Mouse (Mus musculus): ENCODE results near the gene Pcsk4. TPM values are rescaled to one million over a fixed set of nuclear protein-coding genes. Genes with fewer than 3 reads are reported as not detected.
A peak's percentile ranks its signal among the peaks of the same experiment; 100 is the strongest.

Pcsk4 gene
- polyA plus RNA-seq (2015; fragmentation: Nextera tagmentation; extraction: Ambion mirVana) = 1.9 and 2.1 TPM in 2 replicates

DNA sequence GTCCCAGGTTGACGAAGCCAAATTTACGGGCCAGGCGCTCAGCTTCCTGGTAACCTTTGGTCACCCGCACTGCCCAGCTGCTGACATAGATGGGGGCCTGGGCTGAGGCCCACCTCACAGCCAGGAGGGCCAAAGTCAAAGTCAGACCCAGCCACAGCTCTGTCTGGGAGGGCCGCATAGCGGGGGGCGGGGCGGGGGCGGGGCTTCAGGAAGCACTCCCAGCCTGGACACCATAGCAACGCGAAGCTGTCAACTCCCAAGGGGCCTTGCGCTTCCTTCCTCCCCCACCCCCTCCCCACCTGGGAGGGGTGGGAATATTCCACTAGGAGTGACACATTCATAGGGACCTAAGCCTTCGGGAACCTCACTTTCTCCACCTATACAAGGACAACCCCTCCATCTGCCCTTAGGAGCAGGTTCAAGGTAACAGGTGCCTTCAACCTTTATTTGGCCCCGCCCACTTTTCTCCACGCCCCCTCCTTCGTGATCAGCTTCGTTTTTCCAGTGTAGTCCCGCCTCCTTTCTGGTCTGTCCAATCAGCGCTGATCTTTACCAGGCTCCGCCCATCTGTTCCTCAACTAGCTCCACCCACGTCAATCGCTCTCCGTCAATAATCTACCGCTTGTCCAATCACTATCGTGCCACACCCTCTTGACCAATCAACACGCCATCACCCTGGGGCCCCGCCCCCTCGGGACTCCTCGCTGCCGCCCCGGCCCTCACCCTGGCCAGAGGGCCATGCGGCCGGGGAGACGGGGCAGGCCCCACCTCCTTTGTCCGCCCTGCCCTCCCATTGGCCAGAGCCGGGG, at the start of gene Pcsk4, which contains the start of gene Reep6:
Pcsk4 (minus strand) TSS at position 226 of the 809 bp plus-strand sequence.
Reep6 (plus strand) TSS at position 681 of the 809 bp plus-strand sequence.
- Histone ChIP-seq H3K4me3 (replicated peaks) (peak within 1 kb of the TSS; percentile 45), H3K9ac (replicated peaks) (peak within 1 kb of the TSS; percentile 59), H3K9me3 (no peaks in the 10 kb centered on the region), H3K36me3 (no peaks in the 10 kb centered on the region), H3K4me1 (replicated peaks) (peaks cover 15% of the 10 kb centered on the region), H3K27ac (no peak within 1 kb of the TSS), H3K27me3 (peaks cover 23% of the 10 kb centered on the region; the same call in 1 of the 2 replicates), H3K4me2 (replicated peaks) (peak within 1 kb of the TSS; percentile 72)
- peak; percentile 95 for ATAC-seq
- 4% methylated on average over 36 of the region's 36 CpGs for WGBS

DNA sequence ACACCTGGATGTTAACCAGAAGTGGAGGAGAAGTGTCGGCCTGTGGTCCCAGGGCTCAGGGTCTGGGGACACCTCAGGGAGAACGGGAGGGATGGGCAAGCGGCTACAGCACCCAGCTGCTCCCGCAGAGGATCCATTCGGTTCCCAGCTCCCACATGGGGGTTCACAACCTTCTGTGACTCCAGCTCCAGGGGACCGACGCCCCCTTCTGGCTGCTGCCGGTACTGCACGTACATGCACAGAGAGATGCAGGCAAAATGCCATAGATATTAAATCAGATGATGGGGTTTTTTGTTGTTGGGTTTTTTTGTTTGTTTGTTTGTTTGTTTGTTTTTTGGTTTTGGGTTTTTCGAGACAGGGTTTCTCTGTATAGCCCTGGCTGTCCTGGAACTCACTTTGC, 48.4 kb upstream of the Pcsk4 start:
- H3K9me3 ChIP-seq = no peaks in the 10 kb centered on the region
- WGBS = 49% methylated on average over 10 of the region's 10 CpGs
- ATAC-seq = no peak

DNA sequence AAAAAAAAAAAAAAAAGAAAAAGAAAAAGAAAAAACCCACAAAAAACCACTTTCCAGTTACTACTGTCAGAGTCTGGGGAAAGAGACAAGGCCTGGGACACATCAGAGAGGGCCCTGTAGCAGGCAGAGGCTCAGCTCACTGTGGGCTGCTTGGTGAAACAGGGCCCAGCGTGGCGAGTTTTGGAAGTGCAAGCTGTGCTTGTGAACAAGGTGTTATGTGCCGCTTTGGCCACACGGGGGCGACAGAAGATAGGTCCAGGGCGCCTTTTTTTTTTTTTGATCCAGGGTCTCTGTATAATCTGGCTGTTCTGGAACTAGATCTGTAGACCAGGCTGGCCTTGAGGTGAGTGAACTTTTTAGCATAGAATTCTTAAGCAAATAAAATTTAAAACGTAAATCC, 46.9 kb upstream of the Pcsk4 start:
- ATAC-seq = 0 out of 2 replicates have a peak, but pooled peaks have one; percentile 45

More for the DNA sequence above, 48.4 kb upstream of the Pcsk4 start:
- no peak overlapping the region for H3K4me3 ChIP-seq (replicated peaks)
- peaks cover 19% of the 10 kb centered on the region for H3K4me1 ChIP-seq (replicated peaks)
- no peak overlapping the region for H3K27ac ChIP-seq
- no peaks in the 10 kb centered on the region for H3K27me3 ChIP-seq
- H3K9ac ChIP-seq (replicated peaks) = no peak overlapping the region
- H3K36me3 ChIP-seq = peaks cover 34% of the 10 kb centered on the region
- no peak overlapping the region for H3K4me2 ChIP-seq (replicated peaks)

DNA sequence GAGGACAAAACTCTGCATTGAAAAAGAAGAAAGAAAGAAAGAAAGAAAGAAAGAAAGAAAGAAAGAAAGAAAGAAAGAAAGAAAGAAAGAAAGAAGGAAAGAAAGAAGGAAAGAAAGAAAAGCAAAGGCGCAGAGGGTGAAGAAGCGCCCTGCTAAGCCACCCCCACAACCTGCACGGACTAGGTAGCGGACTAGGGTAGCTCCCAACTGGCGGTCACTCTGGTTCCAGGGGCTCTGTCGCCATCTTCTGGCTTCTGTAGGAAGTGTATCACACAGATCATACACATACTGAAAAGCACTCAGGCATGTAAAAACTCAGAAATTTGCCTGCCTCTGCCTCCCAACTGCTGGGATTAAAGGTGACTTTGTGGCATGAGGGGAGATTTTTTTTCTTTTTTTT, 44.8 kb upstream of the Pcsk4 start:
- 17% methylated on average over 6 of the region's 6 CpGs for WGBS
- Histone ChIP-seq H3K36me3 (no peaks in the 10 kb centered on the region), H3K27ac (no peak overlapping the region)

More for the DNA sequence above, 46.9 kb upstream of the Pcsk4 start:
- Histone ChIP-seq H3K36me3 (peaks cover 18% of the 10 kb centered on the region), H3K27ac (no peak overlapping the region), H3K4me2 (replicated peaks) (no peak overlapping the region), H3K9me3 (no peaks in the 10 kb centered on the region), H3K4me1 (replicated peaks) (peaks cover 18% of the 10 kb centered on the region), H3K9ac (replicated peaks) (no peak overlapping the region), H3K27me3 (peaks cover 5% of the 10 kb centered on the region; the same call in 1 of the 2 replicates), H3K4me3 (replicated peaks) (no peak overlapping the region)
- 2% methylated on average over 7 of the region's 7 CpGs for WGBS

DNA sequence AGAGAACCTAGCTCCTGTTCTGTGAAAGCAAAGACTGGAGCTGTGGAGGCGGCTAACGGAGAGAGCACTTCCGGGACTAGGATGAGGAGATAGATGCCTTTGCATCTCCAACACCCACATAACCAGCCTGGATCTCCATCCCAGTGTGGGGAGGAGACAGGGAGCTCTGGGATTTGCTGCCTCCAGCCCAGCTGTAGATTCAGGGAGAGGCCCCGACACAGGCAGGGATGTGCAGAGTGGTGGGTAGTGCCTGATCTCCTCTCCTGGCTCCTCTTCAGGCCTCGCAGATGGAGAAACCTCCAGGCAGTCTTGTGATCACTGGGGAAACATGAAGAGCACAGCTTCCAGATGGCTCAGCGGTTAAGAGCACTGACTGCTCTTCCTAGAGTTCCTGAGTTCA, 43.4 kb upstream of the Pcsk4 start:
- H3K4me3 ChIP-seq (replicated peaks) = no peak overlapping the region
- H3K4me1 ChIP-seq (replicated peaks) = peaks cover 12% of the 10 kb centered on the region
- no peaks in the 10 kb centered on the region for H3K9me3 ChIP-seq
- no peak overlapping the region for H3K27ac ChIP-seq
- H3K4me2 ChIP-seq (replicated peaks) = no peak overlapping the region
- 86% methylated on average over 6 of the region's 6 CpGs for WGBS
- no peaks in the 10 kb centered on the region for H3K36me3 ChIP-seq
- ATAC-seq = no peak
- peaks cover 5% of the 10 kb centered on the region; the same call in 1 of the 2 replicates for H3K27me3 ChIP-seq
- H3K9ac ChIP-seq (replicated peaks) = no peak overlapping the region

More for the DNA sequence above, 44.8 kb upstream of the Pcsk4 start:
- Histone ChIP-seq H3K4me3 (replicated peaks) (no peak overlapping the region), H3K27me3 (peaks cover 5% of the 10 kb centered on the region; the same call in 1 of the 2 replicates), H3K4me1 (replicated peaks) (peaks cover 12% of the 10 kb centered on the region), H3K9ac (replicated peaks) (no peak overlapping the region), H3K9me3 (no peaks in the 10 kb centered on the region), H3K4me2 (replicated peaks) (no peak overlapping the region)
- no peak for ATAC-seq

DNA sequence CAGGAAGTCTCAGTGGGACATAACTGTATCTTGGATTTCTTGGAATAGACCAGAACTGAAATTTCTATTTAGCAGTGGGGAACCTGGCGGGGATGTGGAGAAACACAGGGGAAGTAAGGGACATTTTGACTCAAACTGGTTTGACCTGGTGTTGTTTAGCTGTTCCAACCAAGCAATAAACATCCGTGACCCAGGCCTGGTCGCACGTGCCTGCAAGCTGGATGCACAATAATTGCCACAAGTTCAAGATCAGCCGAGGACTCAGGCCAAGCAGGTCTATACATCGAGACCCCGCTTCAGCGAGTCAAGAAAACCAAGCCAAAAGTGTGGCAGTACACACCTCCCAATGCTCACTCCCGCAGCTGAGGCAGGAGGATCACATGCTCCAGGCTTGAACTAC, 42.7 kb upstream of the Pcsk4 start:
- Histone ChIP-seq H3K36me3 (no peaks in the 10 kb centered on the region), H3K4me3 (replicated peaks) (peak overlapping the region; percentile 23; the same call in 1 of the 2 replicates)
- WGBS = 52% methylated on average over 9 of the region's 9 CpGs

DNA sequence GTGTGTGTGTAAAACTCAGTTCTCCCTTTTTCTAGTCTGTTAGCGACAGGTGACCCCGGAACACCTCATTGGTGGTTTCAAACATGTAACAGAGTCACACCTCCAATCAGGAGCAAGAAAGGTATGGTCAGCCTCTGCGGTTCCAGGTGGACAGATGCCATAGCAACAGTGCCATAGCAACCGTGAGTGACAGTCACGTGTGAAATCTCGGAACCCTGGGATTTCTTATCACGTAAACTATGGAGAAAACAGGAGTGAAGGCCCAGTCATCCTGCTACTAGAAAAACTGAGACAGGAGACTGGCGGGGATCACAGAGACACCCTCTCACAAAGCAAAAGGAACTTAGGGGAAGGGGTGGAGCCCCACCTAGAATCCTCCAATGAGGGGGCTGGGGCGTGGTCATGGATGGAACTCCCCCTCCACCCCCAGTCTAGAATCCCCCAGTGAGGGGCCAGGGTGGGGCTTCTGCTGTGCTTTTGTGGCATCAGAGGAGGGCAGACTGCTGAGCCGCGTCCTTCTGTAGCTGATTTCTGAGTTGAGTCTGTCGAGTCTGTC, 42.2 kb upstream of the Pcsk4 start:
- Histone ChIP-seq H3K4me2 (replicated peaks) (peak overlapping the region; percentile 35), H3K4me3 (replicated peaks) (peak overlapping the region; percentile 23), H3K36me3 (no peaks in the 10 kb centered on the region), H3K9me3 (no peaks in the 10 kb centered on the region), H3K27me3 (peaks cover 10% of the 10 kb centered on the region; the same call in 1 of the 2 replicates), H3K27ac (0 out of 2 replicates have a peak overlapping the region, but pooled peaks have one; percentile 1), H3K9ac (replicated peaks) (0 out of 2 replicates have a peak overlapping the region, but pooled peaks have one; percentile 21), H3K4me1 (replicated peaks) (peaks cover 12% of the 10 kb centered on the region)
- WGBS = 7% methylated on average over 12 of the region's 12 CpGs
- peak; percentile 73 for ATAC-seq

More for the DNA sequence above, 42.7 kb upstream of the Pcsk4 start:
- Histone ChIP-seq H3K4me1 (replicated peaks) (peaks cover 12% of the 10 kb centered on the region), H3K9me3 (no peaks in the 10 kb centered on the region), H3K27me3 (peaks cover 10% of the 10 kb centered on the region; the same call in 1 of the 2 replicates), H3K4me2 (replicated peaks) (peak overlapping the region; percentile 35), H3K9ac (replicated peaks) (peak overlapping the region; percentile 21; the same call in 1 of the 2 replicates), H3K27ac (0 out of 2 replicates have a peak overlapping the region, but pooled peaks have one; percentile 1)
- no peak for ATAC-seq

DNA sequence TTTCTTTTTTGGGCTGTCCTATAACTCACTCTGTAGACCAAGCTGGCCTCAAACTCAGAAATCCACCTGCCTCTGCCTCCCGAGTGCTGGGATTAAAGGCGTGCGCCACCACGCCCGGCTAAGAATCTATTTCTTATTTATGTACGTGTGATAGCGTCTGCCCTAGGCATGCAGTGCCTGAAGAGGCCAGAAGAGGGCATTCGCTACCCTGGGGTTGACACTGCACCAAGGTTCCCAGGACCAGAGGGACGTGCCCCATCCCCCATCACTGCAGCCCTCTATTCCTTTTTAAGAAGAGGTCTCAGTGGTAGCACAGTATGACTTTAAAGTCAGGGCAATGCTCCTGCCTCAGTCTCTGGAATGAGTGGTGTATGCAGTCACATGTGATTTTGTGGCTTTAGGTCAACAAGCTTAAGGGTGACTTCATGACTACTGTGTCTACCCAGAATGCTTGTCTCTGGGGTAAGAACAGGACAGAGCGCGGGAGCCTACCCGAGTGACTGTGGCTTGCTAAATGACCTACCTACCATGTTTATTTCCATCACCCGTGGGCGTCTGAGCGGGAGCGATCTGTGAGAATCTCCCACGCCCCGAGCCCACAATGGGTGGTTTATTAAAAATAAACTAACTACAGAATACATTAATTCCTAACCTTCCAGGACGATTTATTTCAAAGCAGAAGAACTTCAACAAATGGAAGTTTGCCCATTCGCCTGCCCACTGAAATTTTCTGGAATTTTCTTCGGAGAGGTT, 40.9 kb upstream of the Pcsk4 start:
- ATAC-seq = no peak
- no peak overlapping the region for H3K9ac ChIP-seq (replicated peaks)
- peaks cover 10% of the 10 kb centered on the region; the same call in 1 of the 2 replicates for H3K27me3 ChIP-seq
- H3K9me3 ChIP-seq = no peaks in the 10 kb centered on the region
- H3K4me2 ChIP-seq (replicated peaks) = no peak overlapping the region
- no peak overlapping the region for H3K27ac ChIP-seq
- 84% methylated on average over 21 of the region's 21 CpGs for WGBS
- peaks cover 12% of the 10 kb centered on the region for H3K4me1 ChIP-seq (replicated peaks)
- H3K4me3 ChIP-seq (replicated peaks) = no peak overlapping the region
- H3K36me3 ChIP-seq = no peaks in the 10 kb centered on the region

DNA sequence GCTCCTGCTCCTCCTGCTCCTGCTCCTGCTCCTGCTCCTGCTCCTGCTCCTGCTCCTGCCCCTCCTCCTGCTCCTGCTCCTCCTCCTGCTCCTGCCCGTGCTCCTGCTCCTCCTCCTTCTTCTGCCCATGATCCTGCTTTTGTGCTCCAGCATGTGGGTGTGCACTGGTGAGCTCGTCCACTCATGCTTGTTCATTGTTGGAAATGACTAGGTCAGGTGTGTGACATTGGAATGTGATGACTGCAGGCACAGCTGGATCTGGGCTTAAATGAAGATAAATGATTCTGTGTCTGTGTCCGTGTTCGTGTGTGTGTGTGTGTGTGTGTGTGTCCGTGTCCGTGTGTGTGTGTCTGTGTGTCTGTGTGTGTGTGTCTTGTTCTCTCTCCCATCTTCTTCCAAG, 39.1 kb upstream of the Pcsk4 start:
- Histone ChIP-seq H3K9ac (replicated peaks) (no peak overlapping the region), H3K27me3 (peaks cover 10% of the 10 kb centered on the region; the same call in 1 of the 2 replicates)
- 90% methylated on average over 6 of the region's 6 CpGs for WGBS

DNA sequence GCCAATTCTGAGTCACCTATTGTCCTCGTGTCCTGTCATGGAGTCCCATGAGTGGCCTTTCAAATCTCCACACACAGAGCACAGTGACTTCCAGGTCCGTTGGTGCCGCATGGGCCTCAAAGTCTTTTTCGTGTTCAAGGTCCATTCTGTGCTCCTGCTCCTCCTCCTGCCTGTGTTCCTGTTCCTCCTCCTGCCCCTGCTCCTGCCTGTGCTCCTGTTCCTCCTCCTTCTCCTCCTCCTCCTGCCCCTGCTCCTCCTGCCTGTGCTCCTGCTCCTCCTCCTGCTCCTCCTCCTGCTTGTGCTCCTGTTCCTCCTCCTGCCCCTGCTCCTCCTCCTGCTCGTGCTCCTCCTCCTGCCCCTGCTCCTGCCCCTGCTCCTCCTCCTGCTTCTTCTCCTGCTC, 38.7 kb upstream of the Pcsk4 start:
- Histone ChIP-seq H3K4me2 (replicated peaks) (no peak overlapping the region), H3K36me3 (no peaks in the 10 kb centered on the region), H3K27me3 (peaks cover 11% of the 10 kb centered on the region; the same call in 1 of the 2 replicates), H3K9ac (replicated peaks) (no peak overlapping the region), H3K4me1 (replicated peaks) (peaks cover 19% of the 10 kb centered on the region), H3K9me3 (no peaks in the 10 kb centered on the region), H3K27ac (no peak overlapping the region), H3K4me3 (replicated peaks) (no peak overlapping the region)
- 64% methylated on average over 5 of the region's 5 CpGs for WGBS
- no peak for ATAC-seq

More for the DNA sequence above, 39.1 kb upstream of the Pcsk4 start:
- ATAC-seq = no peak
- Histone ChIP-seq H3K4me2 (replicated peaks) (no peak overlapping the region), H3K36me3 (no peaks in the 10 kb centered on the region), H3K9me3 (no peaks in the 10 kb centered on the region), H3K4me1 (replicated peaks) (peaks cover 19% of the 10 kb centered on the region), H3K4me3 (replicated peaks) (no peak overlapping the region), H3K27ac (no peak overlapping the region)

DNA sequence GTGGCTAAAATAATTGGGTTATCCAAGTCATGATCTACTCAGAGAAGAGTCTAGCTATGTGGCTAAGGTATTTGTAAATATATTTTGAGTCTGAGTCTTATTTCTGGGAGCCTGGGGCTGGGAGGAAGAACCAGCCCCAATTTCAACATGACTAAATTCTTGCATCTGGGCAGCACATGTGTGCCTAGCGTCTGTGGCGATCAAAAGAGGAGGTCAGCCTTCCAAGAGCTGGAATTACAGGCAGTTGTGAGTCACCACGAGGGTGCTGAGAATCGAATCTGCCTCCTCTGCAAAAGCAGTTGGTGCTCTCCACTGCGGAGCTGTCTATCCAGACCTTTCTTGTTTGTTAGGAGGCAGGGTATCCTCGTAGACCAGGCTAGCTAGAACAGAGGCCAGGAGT, 36.4 kb upstream of the Pcsk4 start:
- no peak overlapping the region for H3K27ac ChIP-seq
- H3K4me2 ChIP-seq (replicated peaks) = no peak overlapping the region
- no peaks in the 10 kb centered on the region for H3K9me3 ChIP-seq
- 69% methylated on average over 6 of the region's 6 CpGs for WGBS
- no peak overlapping the region for H3K9ac ChIP-seq (replicated peaks)
- no peaks in the 10 kb centered on the region for H3K36me3 ChIP-seq
- ATAC-seq = no peak
- H3K4me1 ChIP-seq (replicated peaks) = peaks cover 7% of the 10 kb centered on the region
- no peak overlapping the region for H3K4me3 ChIP-seq (replicated peaks)
- peaks cover 12% of the 10 kb centered on the region; the same call in 1 of the 2 replicates for H3K27me3 ChIP-seq

Measured in midbrain, embryonic 13.5 days (tissue).